Mouse (Mus musculus) MEL (cell line): Measurements from ENCODE around the gene Cdr2l.

Source experiments
- CTCF ChIP-seq, 3 experiments: IDR thresholded peaks in 2 of 3; conservative IDR thresholded peaks in 1 of 3; 2 replicates each; pipeline ENCODE4 v1.5.1; 2011 to 2012; ENCODE audit warnings: low read length in 3 of 3, low read depth in 2 of 3, mild to moderate bottlenecking in 2 of 3, improper control_type of control experiment in 1 of 3, inconsistent platforms in 1 of 3, mixed read lengths in 1 of 3, moderate library complexity in 1 of 3; ENCODE audit not compliant: control insufficient read depth in 1 of 3, insufficient read depth in 1 of 3, poor library complexity in 1 of 3, severe bottlenecking in 1 of 3
- E2F4 ChIP-seq: IDR thresholded peaks from 2 replicates; pipeline ENCODE4 v1.6.1; 2011; ENCODE audit warnings: low read depth, low read length, improper control_type of control experiment, borderline replicate concordance
- POLR2A ChIP-seq, 2 experiments: IDR thresholded peaks; 2 replicates each; pipeline ENCODE4 v1.6.1; 2011 to 2012; ENCODE audit warnings: low read length in 2 of 2, mild to moderate bottlenecking in 2 of 2, control low read depth in 1 of 2, improper control_type of control experiment in 1 of 2, low read depth in 1 of 2, moderate library complexity in 1 of 2; ENCODE audit not compliant: control insufficient read depth in 1 of 2, insufficient read depth in 1 of 2, poor library complexity in 1 of 2
- POLR2AphosphoS5 ChIP-seq: IDR thresholded peaks from 2 replicates; pipeline ENCODE4 v1.6.1; 2012; ENCODE audit warnings: low read depth, borderline replicate concordance, mild to moderate bottlenecking, inconsistent platforms, low read length, moderate library complexity, mixed read lengths
- SIN3A ChIP-seq: IDR thresholded peaks from 2 replicates; pipeline ENCODE4 v1.6.1; 2012; ENCODE audit warnings: low read length, improper control_type of control experiment, inconsistent platforms
- USF1 ChIP-seq: IDR thresholded peaks from 2 replicates; pipeline ENCODE4 v1.6.1; 2014; ENCODE audit warnings: low read depth, mild to moderate bottlenecking, inconsistent platforms, low read length, improper control_type of control experiment, moderate library complexity
- ZKSCAN1 ChIP-seq: IDR thresholded peaks from 2 replicates; pipeline ENCODE4 v1.6.1; 2012; ENCODE audit warnings: low read depth, mild to moderate bottlenecking, inconsistent platforms, low read length, improper control_type of control experiment, moderate library complexity

DNA sequence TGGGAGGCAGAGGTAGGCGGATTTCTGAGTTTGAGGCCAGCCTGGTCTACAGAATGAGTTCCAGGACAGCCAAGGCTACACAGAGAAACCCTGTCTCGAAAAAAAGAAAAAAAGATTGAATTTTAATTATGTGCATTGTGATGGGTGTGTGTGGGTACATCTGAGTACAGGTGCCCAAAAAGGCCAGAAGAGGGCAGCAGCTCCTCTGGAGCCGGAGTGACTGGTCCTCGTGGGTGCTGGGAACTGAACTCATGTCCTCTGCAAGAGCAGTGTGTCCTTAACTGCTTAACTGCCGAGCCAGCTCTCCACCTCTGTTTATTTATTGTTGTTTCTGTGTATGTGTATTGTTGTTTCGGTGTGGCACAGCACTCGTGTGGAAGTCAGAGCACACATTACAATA, 3.9 kb upstream of the Cdr2l start:
- TF ChIP-seq USF1 (no peak), POLR2A (IDR thresholded peaks at IDR 0.05; ENCODE audit: control insufficient read depth in 1 of 2, insufficient read depth in 1 of 2, low read depth in 1 of 2, low read length in 2 of 2, poor library complexity in 1 of 2) (no peak), ZKSCAN1 (no peak), CTCF (IDR thresholded peaks at IDR 0.05 in 2 of 3, conservative IDR thresholded peaks at IDR 0.05 in 1 of 3; ENCODE audit: control insufficient read depth in 1 of 3, insufficient read depth in 1 of 3, low read depth in 2 of 3, low read length in 3 of 3, poor library complexity in 1 of 3, severe bottlenecking in 1 of 3) (peak; percentile 15 to 62 (median 43); a peak in 5 of 6 replicates), E2F4 (no peak), SIN3A (no peak), POLR2AphosphoS5 (no peak)
